Mouse (Mus musculus): ENCODE measurements at regions not wholly inside any gene's neighbourhood (a gene's known extent, or its start where the extent isn't known, plus 50 kb on each side); places are given as distances from the start of the nearest gene placed in this dataset.
"Not testable (repeated sequence)": the region's sequence is repeated elsewhere in the genome, so short reads cannot be mapped to it uniquely, and the experiment has no call there.

GRCm38 (mm10) chr15:14815556-14815955 lies 1642.1 kb upstream of the Cdh6 start:
- no peak for DNase-seq (ENCODE audit: low spot score in 2 of 2)

DNA sequence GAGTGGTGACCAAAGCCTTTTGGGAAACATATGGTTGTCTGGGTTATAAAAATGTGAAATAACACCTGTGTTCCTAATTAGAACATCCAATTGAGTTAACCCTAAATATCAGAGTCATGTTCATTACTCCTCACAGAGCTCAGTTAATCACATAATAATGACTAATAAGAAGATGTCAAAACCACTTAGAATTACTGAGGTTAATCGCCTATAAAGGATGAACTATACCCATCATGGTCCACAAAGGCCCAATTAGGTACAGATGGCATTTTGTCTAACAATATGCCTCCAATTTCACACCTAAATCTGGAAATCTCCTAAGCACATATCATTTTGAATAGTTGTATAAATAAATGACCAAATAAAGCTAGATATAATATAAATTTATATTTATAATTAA lies 1633.4 kb upstream of the Cdh6 start:
- no peak for DNase-seq (ENCODE audit: low spot score in 2 of 2)

DNA sequence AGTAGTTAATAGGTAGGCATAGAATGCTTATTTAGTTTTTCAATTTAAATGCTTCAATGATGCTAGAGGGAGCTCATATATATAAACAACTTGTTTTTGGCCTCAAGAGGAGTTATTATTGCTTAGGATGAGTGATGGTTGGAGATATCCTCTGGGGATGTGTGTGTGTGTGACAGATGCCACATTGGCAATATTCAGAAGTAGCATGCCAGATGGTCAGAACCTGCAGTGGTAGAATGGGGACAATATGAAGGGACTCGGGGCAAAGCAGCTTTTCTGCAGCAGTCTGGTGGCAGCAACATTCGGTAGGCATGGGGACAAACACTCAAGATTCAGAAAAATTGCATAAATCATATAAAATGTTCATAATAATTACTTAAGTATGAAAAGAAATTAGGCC lies 1621.7 kb upstream of the Cdh6 start:
- no peak for DNase-seq (ENCODE audit: low spot score in 2 of 2)

DNA sequence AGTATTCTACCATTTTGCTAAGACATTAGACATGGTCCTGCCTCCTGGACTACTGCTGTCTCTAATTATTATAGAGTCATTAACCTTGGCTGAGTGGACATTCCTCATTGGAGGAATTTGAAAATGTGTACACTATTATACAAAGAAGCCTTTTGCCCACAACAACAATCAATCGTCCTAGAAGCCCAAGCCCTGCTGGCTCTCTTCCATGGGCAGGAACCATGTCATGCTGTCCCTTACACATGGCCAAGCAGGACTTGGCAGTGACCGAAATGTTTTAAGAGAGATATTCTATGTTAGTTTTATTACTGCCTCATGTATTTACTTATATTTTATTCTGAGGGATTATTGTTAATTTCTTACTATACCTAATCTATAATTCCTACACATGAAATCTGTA lies 1607.3 kb upstream of the Cdh6 start:
- no peak for DNase-seq (ENCODE audit: low spot score in 2 of 2)

- DNase-seq (ENCODE audit: low spot score in 2 of 2) = no peak
These were observed 1568.3 kb upstream of the Cdh6 start for GRCm38 (mm10) chr15:14741733-14742132.

DNA sequence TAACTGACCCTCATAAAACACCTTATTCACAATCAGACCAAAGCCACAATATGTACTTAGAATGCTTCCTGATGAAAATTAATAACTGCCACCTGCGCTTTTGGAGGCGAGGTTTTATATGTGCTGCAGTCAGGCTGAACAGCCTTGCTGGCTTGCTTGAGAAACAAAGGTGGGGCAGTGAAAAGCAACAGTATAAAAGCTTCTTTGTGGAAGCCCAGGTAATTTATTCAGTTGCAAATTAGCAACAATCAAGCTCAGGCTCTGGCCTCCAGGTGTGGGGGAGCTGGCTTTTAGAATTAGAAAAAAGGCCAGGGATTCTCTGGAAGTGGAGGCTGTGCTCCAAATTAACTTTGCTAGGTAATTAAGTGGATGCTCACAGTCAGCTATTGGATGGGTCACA lies 1524.5 kb upstream of the Cdh6 start:
- not testable (repeated sequence) for DNase-seq (ENCODE audit: low spot score in 2 of 2)

GRCm38 (mm10) chr15:14696481-14696880 lies 1523.0 kb upstream of the Cdh6 start:
- no peak for DNase-seq (ENCODE audit: low spot score in 2 of 2)

- DNase-seq (ENCODE audit: low spot score in 2 of 2) = peak in 1 of 2 experiments; percentile 37
These were observed 1515.7 kb upstream of the Cdh6 start for GRCm38 (mm10) chr15:14689141-14689540.

GRCm38 (mm10) chr15:14642291-14642690 lies 1468.8 kb upstream of the Cdh6 start:
- DNase-seq (ENCODE audit: low spot score in 2 of 2) = no peak

DNA sequence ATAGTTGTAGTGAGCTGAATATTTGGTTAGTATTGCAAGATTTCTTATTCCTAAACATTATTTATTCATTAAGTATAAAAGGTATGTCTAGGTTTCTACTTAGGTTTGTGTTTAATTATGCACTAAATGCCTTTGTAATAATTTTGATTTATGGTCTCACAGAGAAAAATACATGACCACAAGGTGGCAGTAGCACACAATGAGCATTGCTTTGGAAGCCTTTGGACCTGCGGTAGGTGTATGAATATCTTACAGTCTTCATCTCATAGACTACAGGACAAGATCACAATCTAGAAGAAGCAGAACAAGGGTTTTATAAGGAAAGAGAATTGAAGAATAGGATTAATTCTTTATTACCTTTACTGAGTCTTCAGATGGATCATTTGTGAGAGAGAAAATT lies 1455.0 kb upstream of the Cdh6 start:
- DNase-seq (ENCODE audit: low spot score in 2 of 2) = peak; percentile 12 to 65

- no peak for DNase-seq (ENCODE audit: low spot score in 2 of 2)
These were observed 1433.2 kb upstream of the Cdh6 start for GRCm38 (mm10) chr15:14606691-14607090.

Small RNAs in the stretch of these regions (microRNA-seq; reads per million reads assigned to microRNA genes)
- 0 reads per million in 2 experiments for gene Gm24080

Data from layer of hippocampus, postnatal 14 days (tissue).